Mouse (Mus musculus): Measurements from ENCODE around the gene Rbm17. TPM values are rescaled to one million over a fixed set of nuclear protein-coding genes. Genes with fewer than 3 reads are reported as not detected.

Rbm17 gene
- polyA plus RNA-seq, 1 experiment: 258 TPM

GRCm38 (mm10) chr2:11644057-11644456 lies 40.1 kb upstream of the Rbm17 start:
- H3K27me3 ChIP-seq (ENCODE audit: control insufficient read depth, insufficient read depth, low read length, poor library complexity, severe bottlenecking): no peaks in the 10 kb centered on the region
- no peak overlapping the region for H3K4me3 ChIP-seq (ENCODE audit: low read depth, low read length)
- H3K4me1 ChIP-seq (ENCODE audit: control insufficient read depth, insufficient read depth, low read length): no peaks in the 10 kb centered on the region
- no peak overlapping the region for H3K27ac ChIP-seq (ENCODE audit: insufficient read depth, low read length)
- TF ChIP-seq POLR2A (IDR thresholded peaks at IDR 0.05; ENCODE audit: insufficient read depth, low read length): no peak
- no peak for TF ChIP-seq CTCF (IDR thresholded peaks at IDR 0.05; ENCODE audit: low read depth, low read length)
- TF ChIP-seq EP300 (IDR thresholded peaks at IDR 0.05; ENCODE audit: insufficient read depth, low read depth, low read length): no peak
- H3K9ac ChIP-seq (ENCODE audit: low read depth, poor library complexity, severe bottlenecking): no peak overlapping the region
- H3K9me3 ChIP-seq (replicated peaks; ENCODE audit: control insufficient read depth, insufficient read depth, low read length, poor library complexity, severe bottlenecking): no peaks in the 10 kb centered on the region
- no peaks in the 10 kb centered on the region for H3K36me3 ChIP-seq (ENCODE audit: control insufficient read depth, insufficient read depth, low read length, poor library complexity, severe bottlenecking)

DNA sequence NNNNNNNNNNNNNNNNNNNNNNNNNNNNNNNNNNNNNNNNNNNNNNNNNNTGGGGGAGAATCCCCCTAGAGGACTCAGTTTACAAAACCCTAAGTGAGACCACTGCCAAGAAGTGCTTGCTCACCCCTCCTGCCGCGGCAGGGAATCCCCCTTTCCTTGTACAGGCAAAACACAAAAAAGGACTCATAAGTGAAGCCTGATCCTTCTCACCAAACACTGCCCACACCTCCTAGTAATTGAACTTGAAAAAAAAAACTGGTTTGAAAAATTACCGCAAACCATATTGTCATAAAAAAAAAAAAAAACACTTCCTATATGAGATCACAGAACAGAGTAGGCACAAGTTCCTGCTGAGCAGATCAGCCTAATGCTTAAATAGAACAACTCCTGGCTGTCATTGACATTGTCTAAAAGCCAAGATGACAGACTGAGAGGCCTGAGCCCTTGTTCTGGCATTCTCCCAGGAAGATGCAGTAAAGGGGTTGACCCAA lies 38.5 kb upstream of the Rbm17 start, which contains the start of gene Il2ra:
TSS of gene Il2ra (plus strand) at position 357 of the 491 bp plus-strand sequence.
- Histone ChIP-seq H3K27ac (ENCODE audit: insufficient read depth, low read length) (no peak within 1 kb of the TSS), H3K9ac (ENCODE audit: low read depth, poor library complexity, severe bottlenecking) (no peak within 1 kb of the TSS), H3K9me3 (replicated peaks; ENCODE audit: control insufficient read depth, insufficient read depth, low read length, poor library complexity, severe bottlenecking) (no peaks in the 10 kb centered on the region), H3K27me3 (ENCODE audit: control insufficient read depth, insufficient read depth, low read length, poor library complexity, severe bottlenecking) (no peaks in the 10 kb centered on the region), H3K4me1 (ENCODE audit: control insufficient read depth, insufficient read depth, low read length) (no peaks in the 10 kb centered on the region), H3K36me3 (ENCODE audit: control insufficient read depth, insufficient read depth, low read length, poor library complexity, severe bottlenecking) (no peaks in the 10 kb centered on the region), H3K4me3 (ENCODE audit: low read depth, low read length) (no peak within 1 kb of the TSS)
- no peak for TF ChIP-seq CTCF (IDR thresholded peaks at IDR 0.05; ENCODE audit: low read depth, low read length)
- no peak for TF ChIP-seq POLR2A (IDR thresholded peaks at IDR 0.05; ENCODE audit: insufficient read depth, low read length)
- no peak for TF ChIP-seq EP300 (IDR thresholded peaks at IDR 0.05; ENCODE audit: insufficient read depth, low read depth, low read length)

DNA sequence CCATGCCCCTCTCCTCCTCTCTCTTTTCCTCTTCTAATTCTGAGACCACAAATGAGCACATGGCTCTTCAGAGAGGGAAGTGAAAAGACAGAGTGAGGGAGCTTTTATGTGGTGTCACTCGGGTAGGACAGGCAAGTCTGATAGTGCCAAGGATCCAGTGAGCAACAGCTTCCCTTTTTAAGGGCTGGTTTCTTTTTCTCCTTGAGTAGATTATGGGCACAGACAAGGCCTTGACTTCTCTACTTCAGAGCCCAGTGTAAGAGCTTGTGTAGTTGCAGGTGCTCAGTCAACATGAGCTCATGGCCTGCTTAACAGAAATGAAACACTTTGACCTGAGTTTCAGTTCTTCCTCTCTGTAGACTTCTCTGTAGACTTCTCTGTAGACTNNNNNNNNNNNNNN lies 33.2 kb upstream of the Rbm17 start:
- Histone ChIP-seq H3K9ac (ENCODE audit: low read depth, poor library complexity, severe bottlenecking) (no peak overlapping the region), H3K27me3 (ENCODE audit: control insufficient read depth, insufficient read depth, low read length, poor library complexity, severe bottlenecking) (no peaks in the 10 kb centered on the region)

GRCm38 (mm10) chr2:11636138-11636480 lies 32.2 kb upstream of the Rbm17 start:
- Histone ChIP-seq H3K27me3 (ENCODE audit: control insufficient read depth, insufficient read depth, low read length, poor library complexity, severe bottlenecking) (no peaks in the 10 kb centered on the region), H3K4me3 (ENCODE audit: low read depth, low read length) (no peak overlapping the region), H3K4me1 (ENCODE audit: control insufficient read depth, insufficient read depth, low read length) (no peaks in the 10 kb centered on the region), H3K9me3 (replicated peaks; ENCODE audit: control insufficient read depth, insufficient read depth, low read length, poor library complexity, severe bottlenecking) (no peaks in the 10 kb centered on the region), H3K9ac (ENCODE audit: low read depth, poor library complexity, severe bottlenecking) (no peak overlapping the region), H3K27ac (ENCODE audit: insufficient read depth, low read length) (no peak overlapping the region), H3K36me3 (ENCODE audit: control insufficient read depth, insufficient read depth, low read length, poor library complexity, severe bottlenecking) (no peaks in the 10 kb centered on the region)
- no peak for TF ChIP-seq POLR2A (IDR thresholded peaks at IDR 0.05; ENCODE audit: insufficient read depth, low read length)
- TF ChIP-seq CTCF (IDR thresholded peaks at IDR 0.05; ENCODE audit: low read depth, low read length): no peak
- TF ChIP-seq EP300 (IDR thresholded peaks at IDR 0.05; ENCODE audit: insufficient read depth, low read depth, low read length): no peak

More for the DNA sequence above, 33.2 kb upstream of the Rbm17 start:
- no peak for TF ChIP-seq EP300 (IDR thresholded peaks at IDR 0.05; ENCODE audit: insufficient read depth, low read depth, low read length)
- TF ChIP-seq POLR2A (IDR thresholded peaks at IDR 0.05; ENCODE audit: insufficient read depth, low read length): no peak
- no peak for TF ChIP-seq CTCF (IDR thresholded peaks at IDR 0.05; ENCODE audit: low read depth, low read length)
- no peaks in the 10 kb centered on the region for H3K36me3 ChIP-seq (ENCODE audit: control insufficient read depth, insufficient read depth, low read length, poor library complexity, severe bottlenecking)
- H3K4me1 ChIP-seq (ENCODE audit: control insufficient read depth, insufficient read depth, low read length): no peaks in the 10 kb centered on the region
- H3K27ac ChIP-seq (ENCODE audit: insufficient read depth, low read length): no peak overlapping the region
- no peak overlapping the region for H3K4me3 ChIP-seq (ENCODE audit: low read depth, low read length)
- H3K9me3 ChIP-seq (replicated peaks; ENCODE audit: control insufficient read depth, insufficient read depth, low read length, poor library complexity, severe bottlenecking): no peaks in the 10 kb centered on the region

DNA sequence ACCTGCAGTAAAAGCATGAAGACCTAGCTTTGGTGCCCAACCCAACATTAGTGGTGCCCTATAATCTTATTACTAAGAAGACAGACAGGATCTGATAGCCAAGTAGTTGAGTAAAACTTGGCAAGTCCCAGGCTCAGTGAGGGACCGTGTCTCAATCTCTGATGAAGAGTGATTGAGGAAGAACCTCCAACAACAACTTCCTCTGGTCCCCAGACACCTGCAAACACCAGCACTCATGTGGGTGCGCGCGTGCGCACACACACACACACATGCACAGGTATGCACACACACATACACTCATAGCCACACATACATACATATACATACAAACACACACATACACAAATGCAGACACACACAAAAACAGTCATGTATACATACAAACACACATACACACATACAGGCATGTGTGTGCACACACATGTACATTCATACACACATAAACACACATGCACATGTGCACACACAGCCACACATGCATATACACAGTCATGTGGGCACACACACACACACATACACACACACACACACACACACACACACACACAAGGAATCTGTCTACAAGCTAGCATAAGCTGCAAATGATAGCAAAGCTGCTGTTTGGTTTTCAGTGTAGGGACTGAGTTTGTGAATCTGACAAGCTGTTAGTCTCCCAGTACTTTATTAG lies 31.7 kb upstream of the Rbm17 start:
- no peak overlapping the region for H3K27ac ChIP-seq (ENCODE audit: insufficient read depth, low read length)
- H3K9me3 ChIP-seq (replicated peaks; ENCODE audit: control insufficient read depth, insufficient read depth, low read length, poor library complexity, severe bottlenecking): no peaks in the 10 kb centered on the region
- H3K9ac ChIP-seq (ENCODE audit: low read depth, poor library complexity, severe bottlenecking): no peak overlapping the region
- no peaks in the 10 kb centered on the region for H3K36me3 ChIP-seq (ENCODE audit: control insufficient read depth, insufficient read depth, low read length, poor library complexity, severe bottlenecking)
- no peaks in the 10 kb centered on the region for H3K4me1 ChIP-seq (ENCODE audit: control insufficient read depth, insufficient read depth, low read length)
- no peak for TF ChIP-seq POLR2A (IDR thresholded peaks at IDR 0.05; ENCODE audit: insufficient read depth, low read length)
- TF ChIP-seq CTCF (IDR thresholded peaks at IDR 0.05; ENCODE audit: low read depth, low read length): no peak
- no peak for TF ChIP-seq EP300 (IDR thresholded peaks at IDR 0.05; ENCODE audit: insufficient read depth, low read depth, low read length)
- no peaks in the 10 kb centered on the region for H3K27me3 ChIP-seq (ENCODE audit: control insufficient read depth, insufficient read depth, low read length, poor library complexity, severe bottlenecking)
- H3K4me3 ChIP-seq (ENCODE audit: low read depth, low read length): no peak overlapping the region

GRCm38 (mm10) chr2:11635035-11635434 lies 31.1 kb upstream of the Rbm17 start:
- no peak overlapping the region for H3K4me3 ChIP-seq (ENCODE audit: low read depth, low read length)
- no peaks in the 10 kb centered on the region for H3K9me3 ChIP-seq (replicated peaks; ENCODE audit: control insufficient read depth, insufficient read depth, low read length, poor library complexity, severe bottlenecking)
- no peaks in the 10 kb centered on the region for H3K36me3 ChIP-seq (ENCODE audit: control insufficient read depth, insufficient read depth, low read length, poor library complexity, severe bottlenecking)
- H3K9ac ChIP-seq (ENCODE audit: low read depth, poor library complexity, severe bottlenecking): no peak overlapping the region
- no peaks in the 10 kb centered on the region for H3K4me1 ChIP-seq (ENCODE audit: control insufficient read depth, insufficient read depth, low read length)
- no peaks in the 10 kb centered on the region for H3K27me3 ChIP-seq (ENCODE audit: control insufficient read depth, insufficient read depth, low read length, poor library complexity, severe bottlenecking)
- no peak overlapping the region for H3K27ac ChIP-seq (ENCODE audit: insufficient read depth, low read length)
- TF ChIP-seq CTCF (IDR thresholded peaks at IDR 0.05; ENCODE audit: low read depth, low read length) (no peak), POLR2A (IDR thresholded peaks at IDR 0.05; ENCODE audit: insufficient read depth, low read length) (no peak), EP300 (IDR thresholded peaks at IDR 0.05; ENCODE audit: insufficient read depth, low read depth, low read length) (no peak)
